Mouse (Mus musculus): ENCODE measurements around the gene Prss57.

The Prss57 gene

DNA sequence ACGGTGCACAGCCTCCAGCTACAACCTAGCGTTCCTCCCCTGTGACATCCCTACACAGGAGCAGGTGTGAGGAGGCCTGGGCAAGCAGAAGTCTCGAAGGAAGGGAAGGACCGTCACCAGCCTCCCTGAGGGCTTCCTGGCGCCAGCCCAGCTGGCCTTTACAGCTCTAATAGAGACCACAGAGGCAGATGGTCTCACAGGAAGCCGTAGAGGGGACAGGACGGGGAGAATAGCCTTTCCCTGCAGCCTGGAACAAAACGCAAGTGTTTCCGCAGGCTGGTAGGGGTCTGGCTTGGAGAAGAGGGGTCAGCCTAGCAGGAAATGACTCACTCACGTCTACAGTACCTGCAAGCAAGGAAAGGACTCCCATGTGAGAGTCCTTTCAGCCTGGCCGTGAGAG, 17.1 kb upstream of the Prss57 start:
- DNase-seq (ENCODE audit: low spot score in 2 of 2): no peak

DNA sequence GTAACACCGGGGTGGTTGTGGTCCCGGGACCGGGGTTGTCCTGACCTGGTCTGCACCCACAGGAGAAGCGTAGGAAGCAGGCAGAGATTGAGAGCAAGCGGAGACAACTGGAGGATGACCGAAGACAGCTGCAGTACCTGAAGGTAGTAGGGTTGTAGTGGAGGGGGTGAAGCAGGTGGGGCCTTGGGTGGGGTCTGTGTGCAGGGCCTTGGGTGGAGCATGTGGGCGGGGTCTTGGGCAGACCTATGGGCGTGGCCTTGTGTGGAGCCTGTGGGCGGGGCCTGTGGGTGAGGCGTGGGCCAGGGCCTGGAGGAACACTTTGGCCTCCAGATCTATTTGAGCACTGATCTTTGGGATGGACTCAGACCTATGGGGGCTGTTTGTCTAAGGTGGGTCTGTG, 16.2 kb upstream of the Prss57 start:
- DNase-seq (ENCODE audit: low spot score in 2 of 2): no peak

DNA sequence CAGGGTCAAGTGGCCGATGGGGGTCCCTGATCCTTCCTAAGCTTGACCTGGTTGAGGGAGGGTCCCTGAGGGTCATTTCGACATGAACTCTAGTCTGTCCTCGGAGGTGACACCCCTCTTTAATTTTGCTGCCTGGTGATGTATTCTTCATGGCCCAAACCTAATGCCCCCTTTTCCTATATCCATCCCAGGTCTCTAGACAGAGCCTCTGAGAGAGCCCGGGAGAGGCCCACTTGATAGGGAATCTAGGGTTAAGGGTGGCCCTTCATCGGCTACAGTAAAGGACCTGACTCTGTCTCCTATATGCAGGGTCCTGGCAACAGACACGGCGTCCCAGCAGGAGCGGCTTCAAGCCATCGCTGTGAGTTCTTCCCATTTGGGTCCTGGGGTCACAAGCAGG, 15.6 kb upstream of the Prss57 start:
- no peak for DNase-seq (ENCODE audit: low spot score in 2 of 2)

DNA sequence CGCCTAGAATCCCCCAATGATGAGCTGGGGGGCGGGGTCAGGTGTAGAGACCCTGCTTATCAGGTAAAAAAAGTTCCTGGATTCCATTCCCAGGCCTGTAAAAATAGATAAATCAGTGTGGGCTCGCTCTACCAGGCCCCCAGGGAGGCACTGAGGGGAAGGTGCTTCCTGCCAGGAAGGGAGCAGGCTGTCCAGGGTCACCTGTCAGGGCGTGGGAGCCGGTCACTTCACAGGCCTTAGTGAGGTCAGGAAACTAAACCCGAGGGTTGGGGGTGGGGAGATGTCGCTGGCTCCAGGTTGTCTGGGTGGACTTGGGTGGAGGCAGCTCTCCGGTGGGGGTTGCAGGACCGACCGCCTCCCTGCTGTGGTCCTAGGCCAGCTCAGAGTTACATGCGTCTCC, 14.9 kb upstream of the Prss57 start:
- DNase-seq (ENCODE audit: low spot score in 2 of 2): no peak

DNA sequence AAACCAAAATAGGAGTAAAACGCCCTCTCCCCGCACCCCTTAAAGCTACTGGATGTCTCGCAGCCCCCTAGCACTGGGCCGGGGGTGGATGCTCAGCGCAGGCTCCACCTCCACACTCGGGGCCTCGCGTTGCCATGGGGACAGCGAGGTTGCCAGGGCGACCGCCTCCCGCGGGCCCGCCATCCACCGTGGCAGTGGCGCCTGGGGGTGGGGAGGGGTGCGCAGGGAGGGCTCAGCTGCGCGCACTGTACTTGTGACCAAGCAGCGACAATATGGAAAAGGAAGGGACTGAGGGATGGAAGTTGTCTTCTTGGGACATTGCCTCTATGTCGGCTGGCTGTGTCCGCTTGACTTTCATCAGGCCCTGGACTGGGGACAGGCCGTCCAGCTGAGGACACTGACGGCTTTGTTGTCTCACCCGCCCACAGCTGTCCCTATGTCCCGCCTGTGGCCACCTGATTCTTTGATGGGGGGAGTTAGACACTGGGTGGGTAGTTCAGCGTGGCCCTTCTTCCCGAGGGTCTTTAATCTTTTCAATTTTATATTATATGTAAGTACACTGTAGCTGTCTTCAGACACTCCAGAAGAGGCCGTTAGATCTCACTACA, 13.1 kb upstream of the Prss57 start:
- peak in 1 of 2 experiments; percentile 93 for DNase-seq (ENCODE audit: low spot score in 2 of 2)

DNA sequence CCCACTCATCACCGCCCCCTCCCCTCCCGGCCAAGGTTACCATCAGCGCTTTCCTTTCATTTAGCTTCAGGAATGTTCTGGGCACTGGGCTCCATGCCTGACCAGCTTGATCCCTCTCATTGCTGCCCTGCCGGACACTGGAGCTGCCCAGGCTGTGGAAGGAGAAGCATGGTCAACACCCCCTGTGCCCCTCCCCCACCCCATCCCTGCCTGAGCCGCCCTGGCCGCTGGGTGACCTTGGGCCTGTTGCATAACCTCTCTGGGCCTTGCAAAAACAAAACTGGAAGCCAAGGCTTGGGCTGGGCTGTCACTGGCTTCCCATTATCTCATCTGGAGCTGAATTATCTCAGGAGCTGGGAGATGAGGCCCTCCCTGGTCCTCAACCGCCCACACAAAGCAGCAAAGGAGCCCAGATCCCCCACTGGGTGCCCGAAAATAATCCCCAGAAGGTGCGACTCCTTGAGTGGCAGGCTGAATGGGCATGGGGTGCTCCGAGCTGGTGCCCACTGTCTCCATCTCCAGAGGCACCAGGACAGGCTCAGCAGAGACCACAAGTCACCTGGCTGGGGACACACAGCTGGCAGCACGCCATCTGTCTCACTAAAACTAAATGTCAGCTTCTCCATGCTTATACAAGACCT, 11.7 kb upstream of the Prss57 start:
- DNase-seq (ENCODE audit: low spot score in 2 of 2): peak in 1 of 2 experiments; percentile 61

DNA sequence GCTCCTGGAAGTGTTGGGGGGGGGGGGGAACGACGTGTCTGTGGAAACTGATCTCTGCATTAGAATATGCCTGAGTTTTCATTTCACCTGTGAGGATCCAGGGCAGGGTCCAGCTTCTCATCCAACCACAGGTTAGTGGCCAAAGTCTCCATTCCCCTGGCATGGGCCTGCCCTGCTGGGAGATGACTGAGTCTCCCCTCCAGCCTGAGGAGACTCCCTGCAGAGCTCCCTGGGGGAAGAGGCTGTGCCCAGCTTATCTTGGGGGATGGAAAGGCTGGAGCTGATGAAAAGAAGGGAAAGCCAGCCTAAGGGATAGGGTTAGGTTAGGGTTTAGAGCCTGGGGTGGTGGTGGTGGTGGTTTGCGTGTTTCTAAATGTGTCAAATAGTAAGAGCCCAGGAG, 11.1 kb upstream of the Prss57 start:
- no peak for DNase-seq (ENCODE audit: low spot score in 2 of 2)

DNA sequence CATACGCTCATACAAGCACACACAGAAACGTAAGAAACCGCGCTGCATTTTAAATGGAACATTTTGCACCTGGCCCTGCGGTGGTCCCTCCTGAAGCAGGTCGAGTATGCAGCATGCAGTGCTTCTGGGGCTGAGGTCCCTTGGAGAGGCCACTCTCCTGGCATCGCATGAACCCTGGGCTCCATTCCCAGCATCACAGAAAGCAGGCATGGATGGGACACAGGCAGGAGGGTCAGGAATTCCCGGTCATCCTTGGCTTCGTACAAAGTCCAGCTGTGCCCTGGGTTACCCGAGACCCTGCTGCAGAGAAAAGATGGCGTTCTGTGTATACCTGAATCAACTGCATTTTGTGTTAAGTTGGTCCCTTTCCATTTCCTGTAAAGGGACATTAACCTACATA, 9.7 kb upstream of the Prss57 start:
- DNase-seq (ENCODE audit: low spot score in 2 of 2): no peak

DNA sequence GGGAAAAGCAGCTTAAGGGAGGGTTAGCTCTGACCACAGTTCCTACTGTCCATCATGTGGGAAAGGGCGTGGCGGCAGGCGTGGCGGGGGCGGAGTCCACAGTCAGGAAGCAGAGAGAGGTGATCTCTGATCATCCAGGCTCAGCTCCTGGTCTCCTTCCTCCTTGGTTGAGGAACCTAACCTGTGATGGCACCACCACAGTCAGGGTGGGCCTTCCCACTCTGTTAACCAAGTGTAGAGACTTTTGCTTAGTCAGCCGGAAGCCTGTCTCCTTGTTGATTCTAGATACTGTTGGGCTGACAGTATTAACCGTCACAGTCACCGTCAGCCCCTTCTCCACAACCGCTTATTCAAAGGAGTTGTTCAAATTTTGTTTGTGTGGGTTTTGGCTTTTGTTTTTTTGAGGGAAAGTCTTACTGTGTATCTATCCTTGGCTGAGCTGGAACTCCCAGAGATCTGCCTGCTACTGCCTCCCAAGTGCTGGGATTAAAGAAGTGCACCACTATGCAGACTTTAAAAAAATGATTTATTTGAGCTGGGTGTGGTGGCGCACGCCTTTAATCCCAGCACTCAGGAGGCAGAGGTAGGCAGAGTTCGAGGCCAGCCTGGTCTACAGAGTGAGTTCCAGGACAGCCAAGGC, 7.6 kb upstream of the Prss57 start:
- DNase-seq (ENCODE audit: low spot score in 2 of 2): no peak

DNA sequence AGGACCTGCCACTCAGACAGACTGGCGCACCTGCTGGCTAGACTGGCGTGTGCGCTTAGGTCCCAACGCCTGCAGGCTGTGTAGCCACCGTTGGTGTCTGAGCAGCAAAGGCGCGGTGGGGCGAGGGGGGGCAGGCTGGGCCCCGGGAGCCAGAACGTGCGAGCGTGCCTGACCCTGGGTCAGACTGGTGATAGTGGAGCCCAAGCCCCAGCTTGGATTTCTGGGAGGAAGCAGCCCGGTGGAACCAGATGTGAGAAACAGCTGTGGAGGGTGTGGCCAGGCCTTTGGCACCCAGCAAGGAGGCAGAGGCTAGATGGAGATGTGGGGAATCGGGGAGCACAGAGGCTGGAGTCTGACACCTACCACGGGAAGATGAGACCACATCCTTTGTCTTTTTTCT, 6.6 kb upstream of the Prss57 start:
- no peak for DNase-seq (ENCODE audit: low spot score in 2 of 2)

DNA sequence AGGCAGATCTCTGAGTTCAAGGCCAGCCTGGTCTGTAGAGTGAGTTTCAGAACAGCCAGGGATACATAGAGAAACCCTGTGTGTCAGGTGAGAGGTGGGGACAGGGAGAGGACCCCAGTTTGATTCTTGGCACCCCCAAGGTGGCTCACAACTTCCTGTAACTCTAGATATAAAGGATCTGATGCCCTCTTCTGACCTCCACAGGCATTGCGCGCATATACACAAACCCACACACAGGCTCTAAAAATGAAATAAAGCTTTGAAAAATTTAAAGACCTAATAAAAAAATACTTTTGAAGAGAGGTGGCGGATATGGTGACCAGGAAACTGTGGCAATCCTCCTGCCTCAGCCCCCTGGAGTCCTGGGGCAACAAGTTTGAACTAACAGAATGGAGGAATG, 5.1 kb upstream of the Prss57 start:
- no peak for DNase-seq (ENCODE audit: low spot score in 2 of 2)

DNA sequence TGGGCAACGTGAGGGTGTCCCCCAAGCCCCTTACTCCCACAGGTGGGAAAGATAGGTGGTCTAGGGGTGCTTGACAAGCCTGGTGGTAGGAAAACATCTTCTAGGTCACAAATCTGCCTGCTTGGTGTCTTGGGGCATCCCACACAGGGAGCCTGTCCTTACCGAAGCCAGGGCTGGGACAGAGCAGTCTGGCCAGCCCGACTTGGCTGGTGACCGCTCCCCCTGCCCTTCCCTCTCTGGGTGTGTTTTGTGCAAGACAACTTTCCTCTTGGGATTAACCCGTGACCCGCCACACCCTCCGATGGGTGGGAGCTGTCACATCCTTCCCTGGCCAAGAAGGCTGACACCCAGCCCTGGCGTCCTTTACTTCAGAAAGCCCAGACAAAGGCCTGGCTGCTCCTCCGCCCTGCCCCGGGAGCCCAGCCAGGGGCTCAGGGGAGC, 3.8 kb upstream of the Prss57 start:
- no peak for DNase-seq (ENCODE audit: low spot score in 2 of 2)

DNA sequence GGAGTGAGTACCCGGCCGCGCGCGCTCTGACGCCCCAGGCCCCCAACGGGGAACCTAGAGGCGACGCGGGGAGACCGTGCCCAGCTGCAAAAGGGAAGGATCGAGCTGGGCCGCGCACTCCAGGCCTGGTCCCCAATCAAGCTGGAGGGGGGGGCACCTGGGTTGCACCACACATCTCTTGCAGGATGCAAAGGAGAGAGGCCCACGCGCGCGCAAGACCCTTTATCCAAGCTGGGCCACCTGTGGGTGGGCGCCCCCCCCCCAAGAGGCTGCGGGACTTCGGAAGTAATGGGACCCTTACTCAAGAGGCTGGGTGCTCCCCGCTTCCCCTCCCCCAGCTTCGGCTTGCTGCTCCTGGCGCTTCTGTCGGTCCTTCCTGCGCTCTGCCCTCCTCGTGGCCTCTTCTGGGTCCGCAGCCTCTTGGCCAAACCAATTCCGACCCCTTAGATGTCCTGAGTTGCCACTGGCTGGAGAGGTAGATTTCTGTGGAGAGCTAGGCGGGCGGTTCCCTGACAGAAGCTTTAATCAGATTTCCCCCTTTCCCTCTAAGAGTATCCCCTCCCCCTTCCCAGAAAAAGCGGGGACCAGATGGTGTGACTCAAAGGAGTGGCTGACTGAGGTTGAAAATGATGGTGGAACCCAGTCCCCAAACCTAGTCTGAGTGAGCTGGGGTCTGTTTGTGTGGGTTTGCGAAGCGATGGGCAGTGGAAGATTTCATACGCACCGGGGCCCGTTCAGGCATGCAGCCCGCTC, 3.2 kb upstream of the Prss57 start:
- DNase-seq (ENCODE audit: low spot score in 2 of 2): peak in 1 of 2 experiments; percentile 73

DNA sequence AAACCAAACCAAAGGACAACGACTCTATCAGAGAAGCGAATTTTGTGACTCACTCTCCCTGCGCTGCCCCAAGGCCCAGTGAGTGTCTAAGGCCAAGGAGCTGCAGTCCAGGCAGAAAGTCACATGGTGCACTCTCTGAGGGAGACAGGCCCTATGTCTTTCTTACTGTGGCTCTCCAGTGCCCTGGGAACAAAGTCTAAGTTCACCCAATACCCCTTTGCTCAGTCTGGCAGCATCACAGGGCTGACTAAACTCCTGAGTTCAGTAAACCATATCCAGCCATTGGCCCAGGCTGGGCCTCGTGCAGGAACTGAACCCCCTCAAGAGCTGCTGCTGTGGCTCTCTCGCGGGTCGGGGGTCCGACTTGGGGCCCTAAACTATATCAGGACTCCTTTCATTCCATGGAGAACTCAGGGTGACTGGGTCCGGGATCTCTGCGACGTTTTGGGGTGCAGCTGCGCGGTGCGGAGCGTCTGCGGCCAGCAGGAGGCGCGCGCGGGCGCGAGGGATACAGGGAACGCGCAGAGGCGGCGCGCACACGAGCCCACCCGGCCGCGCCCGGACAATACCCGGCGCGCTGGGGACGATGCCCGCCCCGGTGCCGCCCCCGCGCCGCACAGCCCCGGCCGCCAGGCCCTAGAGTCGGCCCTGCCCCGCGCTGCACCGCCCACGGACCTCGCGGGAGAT, 2.4 kb upstream of the Prss57 start, which contains the start of gene Palm:
Palm (plus strand) TSS at position 522 of the 687 bp plus-strand sequence.
- peak in 1 of 2 experiments; percentile 86 for DNase-seq (ENCODE audit: low spot score in 2 of 2)

DNA sequence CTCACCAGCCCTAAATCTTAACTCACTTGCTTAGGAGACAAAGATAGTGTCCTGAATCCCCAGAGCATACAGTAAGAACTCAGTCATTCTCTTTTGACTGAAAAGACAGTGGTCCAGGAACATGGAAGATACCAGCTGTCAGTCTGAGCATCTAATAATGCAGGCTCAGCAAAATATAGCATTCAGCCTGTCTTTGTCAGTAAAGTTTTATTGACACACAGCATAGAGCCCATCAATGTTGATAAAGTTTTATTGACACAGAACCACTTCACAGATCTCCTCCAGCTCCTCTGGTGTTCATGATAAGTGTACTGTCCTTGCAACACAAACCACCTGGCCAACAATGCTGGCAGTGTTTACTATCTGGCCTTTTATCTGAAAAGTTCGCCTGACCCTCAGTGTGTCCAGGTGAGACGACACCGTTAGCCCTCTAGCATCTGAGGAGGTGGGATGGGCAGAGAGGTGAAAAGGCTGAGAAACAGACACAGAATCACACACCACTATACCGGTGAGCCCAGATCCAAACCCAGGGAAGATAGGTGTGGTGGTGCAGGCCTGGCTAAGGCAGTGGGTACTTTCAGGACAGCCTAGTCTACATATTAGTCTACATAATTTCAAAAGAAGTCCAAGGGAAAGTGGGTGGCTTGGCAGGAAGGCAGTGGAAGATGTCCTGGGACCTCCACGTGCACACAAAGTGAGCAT, 1.7 kb upstream of the Prss57 start:
- DNase-seq (ENCODE audit: low spot score in 2 of 2): no peak

DNA sequence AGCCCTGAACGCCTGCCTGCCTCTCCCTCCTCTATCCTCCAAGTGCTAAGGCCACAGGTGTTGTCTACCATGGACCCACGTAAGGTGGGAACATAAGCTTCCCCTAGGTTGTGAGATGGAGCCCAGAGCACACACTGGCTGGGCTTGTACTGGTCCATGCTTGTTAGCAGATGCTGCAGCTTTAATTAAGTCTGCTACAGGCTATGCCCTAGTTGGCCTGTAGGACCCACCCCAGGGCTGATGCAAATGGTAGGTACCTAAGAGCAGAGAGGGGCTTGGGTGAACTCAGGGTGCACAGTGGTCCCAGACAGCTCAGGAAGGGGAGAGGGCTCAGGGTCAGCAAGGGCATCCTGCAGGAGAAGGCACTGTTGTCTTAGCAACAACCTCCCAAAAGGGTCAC, 1.2 kb downstream of the Prss57 start:
- no peak for DNase-seq (ENCODE audit: low spot score in 2 of 2)

DNA sequence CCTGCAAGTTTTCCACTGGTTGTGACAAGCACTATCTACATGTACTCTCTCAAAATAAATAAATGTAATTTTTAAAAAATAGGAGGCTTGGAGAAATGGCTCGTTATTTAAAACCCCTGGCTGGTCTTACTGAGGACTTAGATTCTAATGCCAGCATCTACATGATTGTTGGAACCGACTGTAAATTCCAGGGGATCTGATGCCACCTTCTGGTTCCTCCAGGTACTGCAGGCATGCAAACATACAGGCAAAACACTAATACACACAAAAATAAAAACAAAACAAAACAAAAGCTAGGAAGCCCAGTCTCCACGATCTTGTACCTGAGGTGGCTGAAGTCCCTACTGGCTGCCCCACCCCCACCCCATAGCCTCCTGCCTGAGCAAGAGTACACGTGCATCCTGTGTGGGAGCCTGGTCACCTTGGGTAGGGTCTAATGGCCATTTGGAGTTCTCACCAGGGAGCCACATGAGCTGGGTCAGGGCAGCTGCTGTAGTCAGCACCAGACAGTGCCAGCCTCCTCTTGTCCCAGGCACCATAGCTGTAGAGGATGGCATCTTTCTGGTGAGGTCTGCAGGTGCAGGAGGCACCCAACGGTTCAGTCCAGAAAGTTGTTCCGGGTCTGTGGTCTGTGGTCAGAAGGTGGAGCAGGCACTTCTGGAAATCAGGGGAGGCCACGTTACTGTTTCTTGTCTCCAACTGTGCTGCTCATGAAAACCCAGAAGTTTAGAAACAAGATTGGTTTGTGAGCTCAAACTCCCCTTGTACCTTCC, 2.2 kb downstream of the Prss57 start:
- DNase-seq (ENCODE audit: low spot score in 2 of 2): peak in 1 of 2 experiments; percentile 75

DNA sequence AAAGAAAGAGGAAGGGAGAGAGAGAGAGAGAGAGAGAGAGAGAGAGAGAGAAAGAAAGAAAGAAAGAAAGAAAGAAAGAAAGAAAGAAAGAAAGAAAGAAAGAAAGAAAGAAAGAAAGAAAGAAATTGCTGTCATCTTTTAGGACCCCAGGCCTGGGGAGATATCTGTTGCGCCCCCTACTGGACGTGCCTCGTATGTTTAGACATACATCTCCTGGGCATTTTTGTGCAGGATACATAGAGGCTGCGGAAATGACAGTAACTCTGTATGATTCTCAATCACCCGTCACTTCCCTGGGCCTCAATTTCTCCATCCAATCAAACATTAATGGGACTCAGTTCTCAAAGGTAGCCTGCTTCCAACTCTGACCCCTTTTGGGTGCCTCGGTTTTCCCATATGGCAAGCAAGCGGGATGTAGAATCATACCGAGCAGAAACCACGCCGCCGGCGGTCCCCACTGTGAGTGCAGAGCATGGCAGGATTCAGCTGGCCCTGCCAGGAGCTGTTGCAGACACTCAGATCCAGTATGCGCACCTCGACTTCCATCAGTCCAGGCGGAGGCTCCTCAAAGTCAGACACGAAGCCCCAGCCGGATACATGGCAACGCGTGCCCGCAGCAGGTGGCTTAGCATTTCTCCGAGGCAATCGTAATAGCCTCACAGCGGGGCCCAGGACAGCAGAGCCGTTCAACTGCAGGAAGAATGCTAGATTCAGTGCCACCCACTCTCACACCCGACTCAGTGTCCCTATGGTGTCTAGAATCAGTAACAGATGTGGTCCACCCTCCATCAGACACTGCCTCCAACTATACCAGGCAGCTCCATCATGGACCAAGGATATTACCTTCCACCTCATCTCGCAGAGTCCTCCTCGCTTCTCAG, 6.6 kb downstream of the Prss57 start:
- DNase-seq (ENCODE audit: low spot score in 2 of 2): peak in 1 of 2 experiments; percentile 39

DNA sequence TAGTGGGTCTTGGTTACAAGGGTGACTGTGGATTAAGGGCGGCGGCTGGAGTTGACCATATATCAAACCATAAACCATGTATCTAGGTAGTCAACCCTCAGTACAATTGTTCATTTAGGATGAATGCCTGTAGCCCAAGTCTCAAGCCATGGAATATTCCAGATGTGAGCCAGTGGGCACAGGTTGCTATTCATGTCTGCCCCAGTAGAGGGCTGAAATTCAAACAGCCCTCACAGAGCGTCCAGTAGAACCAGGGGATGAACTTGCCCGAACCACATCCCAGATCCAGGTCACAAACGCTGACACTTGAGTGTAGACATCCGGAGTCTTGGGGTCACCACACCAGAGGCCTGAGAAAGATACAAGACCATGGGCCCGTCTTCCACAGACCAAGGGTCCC, 7.7 kb downstream of the Prss57 start:
- no peak for DNase-seq (ENCODE audit: low spot score in 2 of 2)

Data from left cerebral cortex, adult 9 months (tissue).